Mouse (Mus musculus) hindbrain, postnatal 0 days (tissue): Measurements from ENCODE around the gene Trim47. TPM values are rescaled to one million over a fixed set of nuclear protein-coding genes. Genes with fewer than 3 reads are reported as not detected.

Experiments used
- ATAC-seq: fragments of 200-750 bp; cut with Nextera tagmentation; 2 replicates; pipeline ENCODE4 v1.8.0; 2017; ENCODE audit warnings: mild to moderate bottlenecking, moderate TSS enrichment, moderate library complexity
- DNase-seq: peaks from one replicate; pipeline ENCODE4 v3.0.0-alpha.2; 2015; ENCODE audit warnings: low spot score
- H3K27ac ChIP-seq: fragments of 300-500 bp; sonication (generic); 2 replicates; pipeline ENCODE4 v1.5.1; 2014; ENCODE audit warnings: mild to moderate bottlenecking
- H3K27me3 ChIP-seq: fragments of 300-500 bp; sonication (generic); 2 replicates; pipeline ENCODE4 v1.6.1; 2014; ENCODE audit warnings: low read length, mixed read lengths; ENCODE audit not compliant: insufficient read depth
- H3K36me3 ChIP-seq: fragments of 300-500 bp; sonication (generic); 2 replicates; pipeline ENCODE4 v1.6.1; 2014; ENCODE audit warnings: low read length, mixed read lengths; ENCODE audit not compliant: insufficient read depth
- H3K4me1 ChIP-seq: fragments of 300-500 bp; sonication (generic); 2 replicates; pipeline ENCODE4 v1.6.1; 2014; ENCODE audit warnings: antibody characterized with exemption, low read length, mixed read lengths; ENCODE audit not compliant: insufficient read depth
- H3K4me2 ChIP-seq: fragments of 300-500 bp; sonication (generic); 2 replicates; pipeline ENCODE4 v1.6.1; 2014; ENCODE audit warnings: low read depth, mild to moderate bottlenecking, low read length, moderate library complexity, mixed read lengths
- H3K4me3 ChIP-seq: fragments of 300-500 bp; sonication (generic); 2 replicates; pipeline ENCODE4 v1.5.1; 2014; ENCODE audit warnings: low read length
- H3K9ac ChIP-seq: fragments of 300-500 bp; sonication (generic); replicated peaks from 2 replicates; pipeline ENCODE4 v1.6.1; 2014; ENCODE audit warnings: mild to moderate bottlenecking, low read length, moderate library complexity, mixed read lengths
- H3K9me3 ChIP-seq: fragments of 300-500 bp; sonication (generic); 2 replicates; pipeline ENCODE4 v1.6.1; 2016; ENCODE audit warnings: low read length, mixed read lengths
- CTCF ChIP-seq: IDR thresholded peaks from 2 replicates; pipeline ENCODE4 v1.5.1; 2016; ENCODE audit warnings: antibody characterized with exemption, control low read depth, low read depth
- WGBS: fragments of 180-500 bp; shearing (Covaris S2); extraction: QIAGEN DNeasy Blood & Tissue Kit; methylation state at CpG from one replicate; pipeline ENCODE4 v1.1.7; 2014; 5-methylcytosine and 5-hydroxymethylcytosine counted together
- polyA plus RNA-seq: library from polyadenylated mRNA; unstranded; fragments of >200 nt; fragmentation: Nextera tagmentation; extraction: Ambion mirVana; gene quantifications from 2 replicates; pipeline ENCODE4 v1.2.1, GENCODE M21; 2015
- total RNA-seq: library from RNA; depleted of rRNA; stranded (reverse); fragments of >200 nt; gene quantifications from 2 replicates; pipeline ENCODE4 v1.2.3, GENCODE M21; 2014; rRNA removed

Gene Trim47
- total and polyA plus RNA-seq, 2 experiments from 2014 or later: 9.5 to 17.0 TPM

- Histone ChIP-seq H3K4me1 (0 out of 2 replicates have a peak, but pooled peaks cover 4% of the 10 kb centered on the region), H3K4me2 (no peak overlapping the region), H3K36me3 (peaks cover 62% of the 10 kb centered on the region), H3K9ac (no peak overlapping the region), H3K27ac (no peak overlapping the region), H3K4me3 (no peak overlapping the region), H3K27me3 (no peaks in the 10 kb centered on the region), H3K9me3 (no peaks in the 10 kb centered on the region)
- no peak for TF ChIP-seq CTCF
- DNase-seq: no peak
- 90% methylated on average over 17 of the region's 17 CpGs for WGBS
- ATAC-seq: no peak
Observed at GRCm38 (mm10) chr11:116058868-116059690, 67.9 kb downstream of the Trim47 start.

GRCm38 (mm10) chr11:116058022-116058614, 68.9 kb downstream of the Trim47 start:
- H3K4me2 ChIP-seq: no peak overlapping the region
- H3K27ac ChIP-seq: no peak overlapping the region
- H3K27me3 ChIP-seq: no peaks in the 10 kb centered on the region
- no peak overlapping the region for H3K4me3 ChIP-seq
- no peak for TF ChIP-seq CTCF
- H3K9me3 ChIP-seq: no peaks in the 10 kb centered on the region
- H3K4me1 ChIP-seq: no peaks in the 10 kb centered on the region
- WGBS: 75% methylated on average over 12 of the region's 12 CpGs
- peaks cover 70% of the 10 kb centered on the region for H3K36me3 ChIP-seq
- ATAC-seq: no peak
- H3K9ac ChIP-seq: no peak overlapping the region
- DNase-seq: no peak

- Histone ChIP-seq H3K4me2 (no peak overlapping the region), H3K36me3 (peaks cover 78% of the 10 kb centered on the region), H3K4me3 (no peak overlapping the region), H3K4me1 (no peaks in the 10 kb centered on the region), H3K27me3 (no peaks in the 10 kb centered on the region), H3K9ac (no peak overlapping the region), H3K9me3 (no peaks in the 10 kb centered on the region), H3K27ac (no peak overlapping the region)
- DNase-seq (no peak), ATAC-seq (no peak)
- no peak for TF ChIP-seq CTCF
- 85% methylated on average over 4 of the region's 4 CpGs for WGBS
Observed at GRCm38 (mm10) chr11:116057237-116057881, 69.7 kb downstream of the Trim47 start.

GRCm38 (mm10) chr11:116055873-116056272, 71.1 kb downstream of the Trim47 start:
- no peak for ATAC-seq
- TF ChIP-seq CTCF: no peak
- no peak for DNase-seq
- H3K4me1 ChIP-seq: no peaks in the 10 kb centered on the region
- H3K9ac ChIP-seq: no peak overlapping the region
- no peak overlapping the region for H3K27ac ChIP-seq
- no peaks in the 10 kb centered on the region for H3K9me3 ChIP-seq
- 87% methylated on average over 11 of the region's 11 CpGs for WGBS
- H3K36me3 ChIP-seq: peaks cover 79% of the 10 kb centered on the region
- no peak overlapping the region for H3K4me2 ChIP-seq
- no peaks in the 10 kb centered on the region for H3K27me3 ChIP-seq
- no peak overlapping the region for H3K4me3 ChIP-seq

Other genes starting within 250 kb of the Trim47 start
- gene Smim5, start 227.2 kb downstream of the Trim47 start, total RNA-seq: 2.0 and 2.5 TPM in 2 replicates
- gene Smim5, start 227.2 kb downstream of the Trim47 start, polyA plus RNA-seq: 2.7 and 3.7 TPM in 2 replicates
- gene Smim6, start 215.2 kb downstream of the Trim47 start, total RNA-seq: not detected in 2 replicates
- gene Smim6, start 215.2 kb downstream of the Trim47 start, polyA plus RNA-seq: 0.35 and 0.43 TPM in 2 replicates
- 46.4 and 52.8 TPM in 2 replicates for gene Sap30bp, start 193.9 kb downstream of the Trim47 start, total RNA-seq
- 39.2 and 42.8 TPM in 2 replicates for gene Sap30bp, start 193.9 kb downstream of the Trim47 start, polyA plus RNA-seq
- gene Recql5, start 193.7 kb downstream of the Trim47 start, total RNA-seq: 11.4 and 14.3 TPM in 2 replicates
- 7.9 and 9.9 TPM in 2 replicates for gene Recql5, start 193.7 kb downstream of the Trim47 start, polyA plus RNA-seq
- 1.7 and 3.1 TPM in 2 replicates for gene Itgb4, start 152.5 kb downstream of the Trim47 start, total RNA-seq
- 2.2 and 2.8 TPM in 2 replicates for gene Itgb4, start 152.5 kb downstream of the Trim47 start, polyA plus RNA-seq
- gene Galk1, start 114.5 kb downstream of the Trim47 start, total RNA-seq: 51.5 and 52.3 TPM in 2 replicates
- 60.3 and 61.7 TPM in 2 replicates for gene Galk1, start 114.5 kb downstream of the Trim47 start, polyA plus RNA-seq
- gene H3f3b, start 99.2 kb downstream of the Trim47 start, total RNA-seq: 603 and 627 TPM in 2 replicates
- 2,179 and 2,253 TPM in 2 replicates for gene H3f3b, start 99.2 kb downstream of the Trim47 start, polyA plus RNA-seq
- gene Unk, start 96.9 kb downstream of the Trim47 start, total RNA-seq: 47.1 and 50.2 TPM in 2 replicates
- gene Unk, start 96.9 kb downstream of the Trim47 start, polyA plus RNA-seq: 22.8 and 24.5 TPM in 2 replicates
- gene Unc13d, start 49.2 kb downstream of the Trim47 start, total RNA-seq: 0.65 and 1.3 TPM in 2 replicates
- 0.65 and 0.96 TPM in 2 replicates for gene Unc13d, start 49.2 kb downstream of the Trim47 start, polyA plus RNA-seq
- 146 and 171 TPM in 2 replicates for gene Wbp2, start 40.2 kb downstream of the Trim47 start, total RNA-seq
- 206 and 234 TPM in 2 replicates for gene Wbp2, start 40.2 kb downstream of the Trim47 start, polyA plus RNA-seq
- 8.2 and 9.6 TPM in 2 replicates for gene Trim65, start 3.9 kb upstream of the Trim47 start, total RNA-seq
- 2.4 TPM in 2 replicates for gene Trim65, start 3.9 kb upstream of the Trim47 start, polyA plus RNA-seq
- 83.9 and 94.0 TPM in 2 replicates for gene Mrpl38, start 11.7 kb upstream of the Trim47 start, total RNA-seq
- gene Mrpl38, start 11.7 kb upstream of the Trim47 start, polyA plus RNA-seq: 71.9 and 73.3 TPM in 2 replicates
- 68.1 and 73.5 TPM in 2 replicates for gene Fbf1, start 41.0 kb upstream of the Trim47 start, total RNA-seq
- 33.8 and 35.3 TPM in 2 replicates for gene Fbf1, start 41.0 kb upstream of the Trim47 start, polyA plus RNA-seq
- 66.6 and 74.8 TPM in 2 replicates for gene Ten1, start 71.6 kb upstream of the Trim47 start, total RNA-seq
- 101 and 110 TPM in 2 replicates for gene Ten1, start 71.6 kb upstream of the Trim47 start, polyA plus RNA-seq
- 109 and 112 TPM in 2 replicates for gene Acox1, start 71.8 kb upstream of the Trim47 start, total RNA-seq
- 63.4 and 65.0 TPM in 2 replicates for gene Acox1, start 71.8 kb upstream of the Trim47 start, polyA plus RNA-seq
- gene Evpl, start 110.9 kb upstream of the Trim47 start, total RNA-seq: 2.8 and 2.9 TPM in 2 replicates
- 1.6 TPM in 2 replicates for gene Evpl, start 110.9 kb upstream of the Trim47 start, polyA plus RNA-seq
- 18.3 and 22.5 TPM in 2 replicates for gene Srp68, start 147.0 kb upstream of the Trim47 start, total RNA-seq
- 50.4 and 50.8 TPM in 2 replicates for gene Srp68, start 147.0 kb upstream of the Trim47 start, polyA plus RNA-seq
- 0.40 TPM in 1 of 2 replicates, not detected in the other for gene Galr2, start 153.7 kb upstream of the Trim47 start, total RNA-seq
- gene Galr2, start 153.7 kb upstream of the Trim47 start, polyA plus RNA-seq: 0.34 and 0.44 TPM in 2 replicates
- gene Exoc7, start 180.0 kb upstream of the Trim47 start, total RNA-seq: 84.6 and 95.3 TPM in 2 replicates
- gene Exoc7, start 180.0 kb upstream of the Trim47 start, polyA plus RNA-seq: 128 TPM in 2 replicates
- 37.6 and 40.0 TPM in 2 replicates for gene Foxj1, start 208.2 kb upstream of the Trim47 start, total RNA-seq
- gene Foxj1, start 208.2 kb upstream of the Trim47 start, polyA plus RNA-seq: 15.5 and 16.6 TPM in 2 replicates